Mouse (Mus musculus) embryonic facial prominence, embryonic 11.5 days (tissue): ENCODE measurements around the gene Slc5a5. TPM values are rescaled to one million over a fixed set of nuclear protein-coding genes. Genes with fewer than 3 reads are reported as not detected.

Source experiments
- ATAC-seq: fragments of 200-750 bp; cut with Nextera tagmentation; replicated peaks from 2 replicates; pipeline ENCODE4 v1.8.0; 2017; ENCODE audit warnings: low read depth; ENCODE audit not compliant: insufficient number of reproducible peaks, low FRiP score, low TSS enrichment
- DNase-seq: peaks from one replicate; pipeline ENCODE4 v3.0.0-alpha.2; 2015; ENCODE audit warnings: low spot score
- H3K27ac ChIP-seq: fragments of 300-500 bp; sonication (generic); replicated peaks from 2 replicates; pipeline ENCODE4 v1.5.1; 2014; ENCODE audit warnings: mild to moderate bottlenecking, low read depth, low read length, control low read depth
- H3K27me3 ChIP-seq: fragments of 300-500 bp; sonication (generic); 2 replicates; pipeline ENCODE4 v1.6.1; 2014; ENCODE audit warnings: mild to moderate bottlenecking, low read length, moderate library complexity, mixed read lengths; ENCODE audit not compliant: control insufficient read depth, insufficient read depth
- H3K36me3 ChIP-seq: fragments of 300-500 bp; sonication (generic); replicated peaks from 2 replicates; pipeline ENCODE4 v1.6.1; 2014; ENCODE audit warnings: low read depth, mild to moderate bottlenecking, low read length, moderate library complexity, mixed read lengths; ENCODE audit not compliant: control insufficient read depth, insufficient read depth
- H3K4me1 ChIP-seq: fragments of 300-500 bp; sonication (generic); 2 replicates; pipeline ENCODE4 v1.6.1; 2014; ENCODE audit warnings: low read length, mixed read lengths; ENCODE audit not compliant: control insufficient read depth, insufficient read depth
- H3K4me2 ChIP-seq: fragments of 300-500 bp; sonication (generic); 2 replicates; pipeline ENCODE4 v1.6.1; 2014; ENCODE audit warnings: low read depth, mild to moderate bottlenecking, control low read depth, low read length, moderate library complexity
- H3K4me3 ChIP-seq: fragments of 300-500 bp; sonication (generic); 2 replicates; pipeline ENCODE4 v1.5.1; 2014; ENCODE audit warnings: low read depth, low read length, control low read depth
- H3K9ac ChIP-seq: fragments of 300-500 bp; sonication (generic); replicated peaks from 2 replicates; pipeline ENCODE4 v1.6.1; 2014; ENCODE audit warnings: mild to moderate bottlenecking, control low read depth, low read length
- H3K9me3 ChIP-seq: fragments of 300-500 bp; sonication (generic); replicated peaks from 2 replicates; pipeline ENCODE4 v1.6.1; 2016; ENCODE audit warnings: mild to moderate bottlenecking, low read length, inconsistent platforms, mixed read lengths; ENCODE audit not compliant: control insufficient read depth
- WGBS: fragments of 180-500 bp; shearing (Covaris S2); extraction: QIAGEN DNeasy Blood & Tissue Kit; methylation state at CpG from one replicate; pipeline ENCODE4 v1.1.7; 2014; 5-methylcytosine and 5-hydroxymethylcytosine counted together
- polyA plus RNA-seq: library from polyadenylated mRNA; unstranded; fragments of >200 nt; fragmentation: Nextera tagmentation; extraction: Ambion mirVana; gene quantifications from 2 replicates; pipeline ENCODE4 v1.2.1, GENCODE M21; 2014

Gene Slc5a5
- polyA plus RNA-seq, 1 experiment from 2014 or later, result 0.27 TPM

DNA sequence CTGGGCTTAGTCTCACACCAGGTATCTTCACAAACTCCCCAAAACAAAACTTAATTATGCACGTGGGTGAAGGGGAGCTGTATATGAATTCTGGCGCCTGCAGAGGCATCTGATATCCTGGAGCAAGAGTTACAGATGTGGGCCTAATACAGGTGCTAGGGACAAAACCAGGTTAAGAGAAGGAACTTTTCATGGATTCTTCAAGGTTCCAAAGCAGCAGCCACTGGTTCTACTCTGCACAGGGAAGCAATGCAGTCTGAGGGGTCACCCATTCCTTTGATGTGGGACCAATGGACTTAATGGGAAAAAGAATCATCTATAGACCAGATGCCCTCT, 1.8 kb upstream of the Slc5a5 start:
- no peak overlapping the region for H3K4me3 ChIP-seq
- H3K4me1 ChIP-seq, result peaks cover 9% of the 10 kb centered on the region
- 63% methylated on average over 2 of the region's 2 CpGs for WGBS
- no peak overlapping the region for H3K9ac ChIP-seq
- no peak overlapping the region for H3K4me2 ChIP-seq
- peaks cover 9% of the 10 kb centered on the region for H3K36me3 ChIP-seq
- peaks cover 29% of the 10 kb centered on the region for H3K27me3 ChIP-seq
- H3K27ac ChIP-seq, result no peak overlapping the region
- H3K9me3 ChIP-seq, result no peaks in the 10 kb centered on the region
- ATAC-seq, result no peak
- DNase-seq, result no peak

DNA sequence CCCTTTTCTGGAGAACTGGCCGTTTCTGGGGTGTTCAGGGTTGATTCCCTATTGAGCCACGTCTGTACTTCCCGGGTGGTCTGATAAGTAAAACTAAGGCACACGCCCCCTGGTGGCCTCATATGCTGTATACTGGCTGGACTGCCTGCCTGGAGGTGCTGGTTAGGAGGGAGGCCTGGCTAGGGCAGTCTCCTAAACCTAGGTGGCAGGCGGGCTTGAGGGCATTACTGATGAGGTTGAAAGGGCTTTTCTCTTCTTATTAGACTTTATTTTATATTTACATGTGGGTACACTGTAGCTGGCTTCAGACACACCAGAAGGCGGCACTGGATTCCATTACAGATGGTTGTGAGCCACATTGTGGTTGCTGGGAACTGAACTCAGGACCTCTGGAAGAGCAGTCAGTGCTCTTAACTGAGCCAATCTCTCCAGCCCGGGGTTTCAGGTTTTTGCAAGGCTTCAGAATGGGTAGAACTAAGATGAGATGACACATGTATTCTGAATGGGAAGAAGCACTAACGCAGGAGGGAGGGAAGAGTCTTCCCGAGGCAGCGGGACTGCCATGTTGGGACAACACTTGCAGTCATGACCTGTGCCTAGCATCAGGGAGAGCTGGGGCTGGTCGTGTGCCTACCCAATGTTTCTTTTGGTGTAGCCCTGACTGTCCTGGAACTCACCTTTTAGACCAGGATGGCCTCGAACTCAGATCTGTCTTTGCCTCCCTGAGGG, 1.3 kb upstream of the Slc5a5 start:
- Histone ChIP-seq H3K9me3 (no peaks in the 10 kb centered on the region), H3K27ac (no peak overlapping the region), H3K36me3 (peaks cover 9% of the 10 kb centered on the region), H3K4me1 (peaks cover 9% of the 10 kb centered on the region), H3K4me3 (no peak overlapping the region), H3K9ac (no peak overlapping the region), H3K4me2 (no peak overlapping the region), H3K27me3 (peaks cover 29% of the 10 kb centered on the region)
- DNase-seq, result peak; percentile 91
- no peak for ATAC-seq
- WGBS, result 26% methylated on average over 12 of the region's 12 CpGs

DNA sequence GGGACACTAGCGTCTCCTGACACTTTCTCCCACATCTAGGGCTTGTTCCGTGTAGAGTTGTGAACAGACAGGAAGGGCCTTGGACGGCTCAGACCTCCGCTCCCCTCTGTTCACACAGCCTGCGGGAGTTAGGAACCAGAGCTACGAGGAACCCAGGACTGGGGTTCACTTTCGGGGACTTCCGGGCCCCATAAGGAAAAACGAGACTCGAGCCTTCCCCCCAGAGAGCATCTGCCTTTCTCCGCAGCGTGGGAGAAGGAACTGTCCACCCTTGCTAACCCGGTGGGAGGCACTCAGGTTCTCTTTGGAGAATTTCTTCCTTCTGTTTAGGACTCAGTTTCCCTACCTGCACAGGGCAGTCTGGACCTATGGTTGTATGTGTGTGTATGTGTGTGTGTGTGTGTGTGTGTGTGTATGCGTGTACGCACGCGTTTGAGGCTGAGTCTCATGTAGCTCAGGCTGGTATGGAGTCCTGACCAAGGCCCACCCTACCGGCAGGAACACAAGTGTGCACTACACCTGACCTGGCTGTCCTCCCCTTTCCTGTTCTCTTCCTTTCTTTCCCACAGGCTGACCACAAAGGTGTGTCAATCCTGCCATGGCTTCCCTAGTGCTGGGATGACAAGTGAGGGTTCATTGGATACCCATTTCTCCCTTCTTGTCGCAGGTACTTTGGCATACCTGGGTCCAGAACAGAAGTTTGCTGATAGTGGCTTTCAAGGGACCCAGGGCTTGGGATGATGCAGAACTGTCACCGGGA, 519 bp upstream of the Slc5a5 start:
- 21% methylated on average over 20 of the region's 20 CpGs for WGBS

DNA sequence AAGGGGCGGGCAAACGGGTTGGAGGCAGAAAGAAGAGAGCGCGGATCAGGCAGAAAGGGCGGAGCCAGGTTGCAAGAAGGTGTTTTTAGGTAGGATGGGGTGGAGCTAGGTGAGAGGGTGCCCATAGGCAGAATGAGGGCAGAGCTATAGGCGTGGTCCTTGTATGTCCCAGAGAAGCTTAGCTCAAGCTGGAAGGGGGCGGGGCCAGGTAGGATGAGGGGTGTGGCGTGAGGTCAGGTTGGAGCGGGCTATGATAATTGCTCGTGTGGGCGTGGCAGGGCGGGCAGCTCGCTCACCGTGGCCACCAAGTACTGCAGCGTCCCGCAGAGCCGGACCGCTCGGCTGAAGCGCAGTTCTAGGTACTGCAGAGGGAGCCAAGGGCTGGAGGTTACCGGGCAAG, 1.2 kb downstream of the Slc5a5 start:
- Histone ChIP-seq H3K27me3 (peaks cover 29% of the 10 kb centered on the region), H3K9ac (no peak overlapping the region), H3K4me2 (no peak overlapping the region; the same call in 1 of the 2 replicates), H3K27ac (no peak overlapping the region), H3K4me3 (no peak overlapping the region), H3K9me3 (no peaks in the 10 kb centered on the region), H3K36me3 (peaks cover 9% of the 10 kb centered on the region), H3K4me1 (peaks cover 9% of the 10 kb centered on the region)
- 8% methylated on average over 21 of the region's 21 CpGs for WGBS
- DNase-seq, result peak; percentile 47
- no peak for ATAC-seq

More for the DNA sequence above, 519 bp upstream of the Slc5a5 start:
- Histone ChIP-seq H3K27ac (no peak overlapping the region), H3K4me2 (peak overlapping the region; percentile 29), H3K4me3 (peak overlapping the region; percentile 13), H3K27me3 (peaks cover 29% of the 10 kb centered on the region), H3K4me1 (peaks cover 9% of the 10 kb centered on the region), H3K9me3 (no peaks in the 10 kb centered on the region), H3K36me3 (peaks cover 9% of the 10 kb centered on the region), H3K9ac (peak overlapping the region; percentile 32; the same call in 1 of the 2 replicates)
- ATAC-seq (no peak; the same call in 1 of the 2 replicates), DNase-seq (peak; percentile 27)

DNA sequence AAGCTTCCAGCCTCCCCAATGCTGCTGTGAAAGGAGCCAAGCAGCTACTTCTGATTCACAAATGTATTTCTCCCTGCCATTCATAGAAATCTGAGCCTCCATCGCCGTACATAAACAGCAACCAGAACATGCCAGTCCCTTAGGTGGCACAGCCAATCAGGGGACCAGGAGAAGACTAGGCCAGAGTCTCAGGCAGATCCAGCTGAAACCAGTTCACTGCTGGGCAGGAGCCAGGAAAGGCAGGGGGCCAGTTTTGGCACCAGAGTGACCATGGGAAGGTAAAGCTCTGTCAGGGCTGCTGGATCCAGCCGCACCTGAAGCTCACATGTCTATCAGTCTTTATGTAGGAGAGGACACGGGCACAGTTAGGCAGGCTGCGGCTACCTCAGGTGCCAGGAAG, 1.9 kb downstream of the Slc5a5 start:
- H3K27me3 ChIP-seq, result peaks cover 29% of the 10 kb centered on the region

DNA sequence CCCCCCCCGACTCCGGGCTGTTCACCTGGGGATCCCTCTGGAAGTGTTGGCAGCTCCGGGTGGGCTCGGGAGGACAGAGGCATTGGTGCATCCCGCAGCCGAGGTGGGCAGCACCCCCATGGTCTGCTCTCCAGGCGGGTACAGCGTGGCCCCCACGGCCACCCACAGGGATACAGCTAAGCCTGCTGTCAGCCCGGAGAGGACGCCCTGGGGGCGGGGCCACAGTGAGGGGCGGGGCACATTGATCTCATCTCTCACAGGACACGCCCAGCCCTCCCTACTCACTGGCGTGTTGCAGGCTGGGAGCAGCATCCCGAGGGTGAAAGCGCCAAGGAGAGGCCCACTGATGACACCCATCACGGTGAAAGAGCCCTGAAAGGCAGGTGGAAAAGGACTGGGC, 4.9 kb downstream of the Slc5a5 start:
- Histone ChIP-seq H3K4me2 (no peak overlapping the region), H3K9ac (no peak overlapping the region), H3K27me3 (peaks cover 19% of the 10 kb centered on the region), H3K4me3 (no peak overlapping the region), H3K9me3 (no peaks in the 10 kb centered on the region), H3K36me3 (no peaks in the 10 kb centered on the region), H3K4me1 (peaks cover 8% of the 10 kb centered on the region; the same call in 1 of the 2 replicates), H3K27ac (no peak overlapping the region)
- WGBS, result 3% methylated on average over 15 of the region's 18 CpGs
- ATAC-seq, result no peak
- DNase-seq, result peak; percentile 49

More for the DNA sequence above, 1.9 kb downstream of the Slc5a5 start:
- Histone ChIP-seq H3K9me3 (no peaks in the 10 kb centered on the region), H3K4me1 (peaks cover 9% of the 10 kb centered on the region), H3K36me3 (peaks cover 9% of the 10 kb centered on the region), H3K27ac (no peak overlapping the region), H3K4me3 (no peak overlapping the region), H3K9ac (no peak overlapping the region), H3K4me2 (no peak overlapping the region)
- DNase-seq, result no peak
- ATAC-seq, result no peak
- 86% methylated on average over 5 of the region's 5 CpGs for WGBS

DNA sequence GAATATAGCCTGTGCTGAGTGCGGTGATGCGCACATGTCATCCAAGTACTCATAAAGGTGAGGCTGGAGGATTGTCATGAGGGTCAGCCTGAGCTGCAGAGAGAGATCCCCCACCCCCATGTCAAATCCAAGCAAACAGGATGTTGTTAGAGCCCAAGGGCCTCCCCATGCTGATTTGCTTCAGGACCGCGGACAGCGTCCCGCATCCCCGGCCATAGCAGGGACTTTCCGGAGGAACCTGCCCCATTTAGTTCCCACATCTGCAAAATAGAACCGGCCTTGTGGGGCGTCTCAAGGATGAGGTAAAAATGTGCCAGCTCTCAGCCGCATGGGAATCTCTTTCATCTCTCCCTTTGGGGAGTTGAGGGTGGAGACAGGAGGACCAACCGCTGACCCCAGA, 6.9 kb downstream of the Slc5a5 start:
- ATAC-seq, result no peak
- Histone ChIP-seq H3K9ac (no peak overlapping the region), H3K27me3 (no peaks in the 10 kb centered on the region), H3K4me2 (no peak overlapping the region), H3K9me3 (no peaks in the 10 kb centered on the region), H3K36me3 (no peaks in the 10 kb centered on the region), H3K4me3 (no peak overlapping the region), H3K4me1 (no peaks in the 10 kb centered on the region), H3K27ac (no peak overlapping the region)
- 14% methylated on average over 12 of the region's 12 CpGs for WGBS
- peak; percentile 66 for DNase-seq

DNA sequence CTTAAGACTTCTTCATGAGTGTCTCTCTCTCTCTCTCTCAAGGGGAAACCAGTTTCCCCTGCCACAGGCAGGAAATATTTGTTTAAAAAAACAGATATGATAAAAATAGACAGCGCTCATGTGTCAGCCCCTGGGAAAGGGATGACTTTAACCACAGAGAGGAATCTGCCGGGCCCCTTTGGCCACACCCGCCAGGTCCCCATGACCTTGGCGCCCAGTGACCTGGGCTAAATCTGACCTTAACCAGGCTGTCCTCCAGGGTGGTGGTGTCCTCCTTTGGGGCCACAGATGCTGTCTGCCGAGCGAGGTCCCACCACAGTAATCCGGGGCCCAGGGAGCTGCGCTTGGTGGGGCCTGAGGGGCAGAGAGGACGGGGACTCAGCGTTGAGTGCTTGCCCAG, 7.9 kb downstream of the Slc5a5 start:
- no peak for ATAC-seq
- WGBS, result 84% methylated on average over 10 of the region's 10 CpGs

More for the DNA sequence above, 7.9 kb downstream of the Slc5a5 start:
- H3K4me1 ChIP-seq, result no peaks in the 10 kb centered on the region
- no peak for DNase-seq
- H3K4me3 ChIP-seq, result no peak overlapping the region
- H3K27me3 ChIP-seq, result no peaks in the 10 kb centered on the region
- H3K27ac ChIP-seq, result no peak overlapping the region
- H3K4me2 ChIP-seq, result no peak overlapping the region
- no peaks in the 10 kb centered on the region for H3K9me3 ChIP-seq
- no peaks in the 10 kb centered on the region for H3K36me3 ChIP-seq
- no peak overlapping the region for H3K9ac ChIP-seq
